Mouse (Mus musculus): ENCODE data around the gene Cemip2.

- no peak for TF ChIP-seq GATA1 (IDR thresholded peaks at IDR 0.05; ENCODE audit: borderline replicate concordance, low read length)
- no peak for TF ChIP-seq FLI1 (IDR thresholded peaks at IDR 0.05; ENCODE audit: low read length)
These were observed 6.6 kb upstream of the Cemip2 start for GRCm38 (mm10) chr19:21771586-21771985.
